Mouse (Mus musculus): ENCODE measurements around the gene Gnat2.

DNA sequence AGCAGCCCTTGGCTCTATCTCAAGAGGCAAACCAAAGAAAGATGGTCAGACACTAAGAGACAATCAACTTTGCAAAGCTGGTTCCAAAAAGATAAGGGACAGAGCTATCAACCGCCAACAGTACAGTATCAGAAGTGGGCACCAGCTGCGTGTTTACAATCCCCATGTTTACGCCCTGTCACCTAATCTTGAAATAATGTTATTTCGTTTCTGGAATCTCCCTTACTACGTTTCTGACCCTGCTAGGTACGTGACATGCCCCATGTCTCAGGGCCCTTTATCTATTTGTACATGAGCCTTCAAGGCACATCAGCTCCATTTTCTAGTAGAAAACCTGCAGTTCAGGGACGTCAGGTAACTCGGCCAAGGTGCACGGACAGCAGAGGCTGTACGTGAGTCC is 4.1 kb downstream of the Gnat2 start:
- TF ChIP-seq TCF12 (IDR thresholded peaks at IDR 0.05; ENCODE audit: insufficient read depth, poor library complexity, severe bottlenecking) (no peak), MYOD1 (IDR thresholded peaks at IDR 0.05; ENCODE audit: control insufficient read depth in 1 of 3, insufficient read length in 2 of 3, low read depth in 2 of 3) (no peak), USF1 (IDR thresholded peaks at IDR 0.05; ENCODE audit: low read depth) (no peak), E2F4 (IDR thresholded peaks at IDR 0.05; ENCODE audit: insufficient read depth) (no peak), POLR2A (IDR thresholded peaks at IDR 0.05; ENCODE audit: insufficient read length, low read depth) (no peak)

Data from myocyte (in vitro differentiated cells).